14 mouse cellular contexts compared by ENCODE assay signal in genomic region chr16:49936008-49936443, GRCm38 (mm10).
"Had no signal": no experiment of that assay in that cellular context is flagged by ENCODE, and none has a peak within 500 bp of the region (broad histone marks: within the 10 kb centered on the region; RNA-seq: fewer than 3 reads in every experiment).

No protein-coding gene starts in this region.

- H3K27me3 ChIP-seq: limb, embryonic 13.5 days; liver, embryonic 15.5 days; megakaryocyte, embryonic 14.5 days; midbrain, embryonic 15.5 days had no signal

- DNase-seq: kidney, adult 2 months; kidney, postnatal 4 days; left cerebral cortex, postnatal 4 days; lung, embryonic 14.5 days; lung, postnatal 10 days; lung, postnatal 4 days; right cerebral cortex, adult 18-20 months; thymus, adult 18-20 months; thymus, postnatal 14 days had no signal

- H3K9me3 ChIP-seq: liver, embryonic 15.5 days; midbrain, embryonic 15.5 days had no signal

- H3K4me2 ChIP-seq: limb, embryonic 13.5 days; liver, embryonic 15.5 days; lung, embryonic 14.5 days; midbrain, embryonic 11.5 days; midbrain, embryonic 15.5 days had no signal

- H3K27ac ChIP-seq: limb, embryonic 13.5 days; liver, embryonic 15.5 days; midbrain, embryonic 15.5 days had no signal

- H3K36me3 ChIP-seq: limb, embryonic 13.5 days; liver, embryonic 15.5 days; midbrain, embryonic 15.5 days had no signal

- H3K4me3 ChIP-seq: limb, embryonic 13.5 days; liver, embryonic 15.5 days; megakaryocyte, embryonic 14.5 days; midbrain, embryonic 15.5 days had no signal

- H3K9ac ChIP-seq: limb, embryonic 13.5 days; liver, embryonic 15.5 days; lung, embryonic 14.5 days; midbrain, embryonic 15.5 days had no signal
